8 mouse cellular contexts compared by ENCODE assay signal in the genomic region with DNA sequence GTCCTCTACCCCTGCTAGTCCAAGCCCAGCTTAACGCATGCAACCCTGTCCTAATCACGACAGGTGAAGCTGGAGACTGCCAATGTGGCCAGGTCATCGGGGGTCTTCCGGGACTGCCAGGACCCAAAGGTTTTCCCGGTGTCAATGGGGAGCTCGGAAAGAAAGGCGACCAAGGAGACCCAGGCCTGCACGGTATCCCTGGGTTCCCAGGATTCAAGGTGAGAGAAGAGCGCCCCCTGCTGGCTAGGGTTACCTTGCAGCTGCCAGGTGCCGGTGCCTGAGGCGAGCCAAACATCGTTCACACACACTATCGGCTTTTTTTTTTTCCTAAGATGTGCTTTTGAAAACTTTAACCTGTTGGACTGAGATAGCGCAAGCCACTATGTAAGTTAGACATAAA. TPM values are rescaled to one million over a fixed set of nuclear protein-coding genes. Genes with fewer than 3 reads are reported as not detected.
DNase-seq lines count a peak whose midpoint lies in the region.

No protein-coding gene starts in this region.

- intact Hi-C loops in heart, postnatal 14 days (cut with DNase I) = loop anchor here (1.0 kb wide), 1 partner anchor 168 kb away; no protein-coding TSS in a partner anchor
- intact Hi-C loops in heart, postnatal 25 days (cut with DNase I) = loop anchor here (2.0 kb wide), 1 partner anchor 168 kb away; no protein-coding TSS in a partner anchor

- DNase-seq in heart, postnatal 14 days = peak; percentile 73 to 75
- no peak for DNase-seq in heart, postnatal 25 days (ENCODE audit: low spot score)
- peak; percentile 56 for DNase-seq in urinary bladder, adult 2 months (ENCODE audit: low spot score)
- no peak for DNase-seq in urinary bladder, postnatal 10 days (ENCODE audit: low spot score)
- DNase-seq in c-Kit-positive CD71-negative TER-119-negative erythroid progenitor cells, embryonic 14.5 days (ENCODE audit: low read depth) = peak; percentile 31
- peak; percentile 81 for DNase-seq in kidney, postnatal 10 days
- peak; percentile 62 for DNase-seq in ovary, postnatal 36 days (ENCODE audit: low spot score)
- DNase-seq in frontal cortex, postnatal 36 days (ENCODE audit: low spot score in 2 of 2) = no peak

RNA-seq across cellular contexts. Expression of a gene that starts 57.4 kb away (rescaled TPM):
- 10 to 100 TPM; 18.5 to 20.2 TPM for total RNA-seq in heart, postnatal 14 days (2021)
- total RNA-seq in heart, postnatal 25 days (2021) = 10 to 100 TPM; 24.3 to 27.3 TPM
- 24.9 and 29.8 TPM in 2 replicates for polyA plus RNA-seq in urinary bladder, adult 2 months (2012; rRNA removed)

Comparison
In these comparisons a context has a peak if more than half of its experiments do, and no peak if none do; other contexts are left out.
1. DNase-seq: peak in heart, postnatal 14 days (2 of 2), urinary bladder, adult 2 months (single experiment), c-Kit-positive CD71-negative TER-119-negative erythroid progenitor cells, embryonic 14.5 days (single experiment), kidney, postnatal 10 days (single experiment) and ovary, postnatal 36 days (single experiment); none in heart, postnatal 25 days (single experiment), urinary bladder, postnatal 10 days (single experiment) and frontal cortex, postnatal 36 days (0 of 2).